Mouse (Mus musculus) lung, embryonic 14.5 days (tissue): Measurements from ENCODE around the gene Lrmda. TPM values are rescaled to one million over a fixed set of nuclear protein-coding genes. Genes with fewer than 3 reads are reported as not detected.

ENCODE experiments used
- ATAC-seq: fragments of 200-750 bp; cut with Nextera tagmentation; 2 replicates; pipeline ENCODE4 v1.8.0; 2017; ENCODE audit warnings: mild to moderate bottlenecking, moderate TSS enrichment, moderate library complexity; ENCODE audit not compliant: insufficient read depth
- DNase-seq: peaks from one replicate; pipeline ENCODE4 v3.0.0-alpha.2; 2015
- H3K27ac ChIP-seq: fragments of 300-500 bp; sonication (generic); 2 replicates; pipeline ENCODE4 v1.5.1; 2014; ENCODE audit warnings: low read depth, mild to moderate bottlenecking, moderate library complexity
- H3K27me3 ChIP-seq: fragments of 300-500 bp; sonication (generic); 2 replicates; pipeline ENCODE4 v1.6.1; 2014; ENCODE audit warnings: low read length, control low read depth; ENCODE audit not compliant: insufficient read depth
- H3K36me3 ChIP-seq: fragments of 300-500 bp; sonication (generic); 2 replicates; pipeline ENCODE4 v1.6.1; 2014; ENCODE audit warnings: control low read depth; ENCODE audit not compliant: insufficient read depth
- H3K4me1 ChIP-seq: fragments of 300-500 bp; sonication (generic); 2 replicates; pipeline ENCODE4 v1.6.1; 2014; ENCODE audit warnings: antibody characterized with exemption, control low read depth; ENCODE audit not compliant: insufficient read depth
- H3K4me2 ChIP-seq: fragments of 300-500 bp; sonication (generic); 2 replicates; pipeline ENCODE4 v1.6.1; 2014; ENCODE audit warnings: mild to moderate bottlenecking
- H3K4me3 ChIP-seq: fragments of 300-500 bp; sonication (generic); 2 replicates; pipeline ENCODE4 v1.5.1; 2014; ENCODE audit warnings: low read depth, low read length
- H3K9ac ChIP-seq: fragments of 300-500 bp; sonication (generic); 2 replicates; pipeline ENCODE4 v1.6.1; 2014
- H3K9me3 ChIP-seq: fragments of 300-500 bp; sonication (generic); 2 replicates; pipeline ENCODE4 v1.6.1; 2016; ENCODE audit warnings: low read depth, low read length, control low read depth
- CTCF ChIP-seq: IDR thresholded peaks from 2 replicates; pipeline ENCODE4 v1.5.1; 2016; ENCODE audit warnings: antibody characterized with exemption, low read depth
- WGBS: fragments of 180-500 bp; shearing (Covaris S2); extraction: QIAGEN DNeasy Blood & Tissue Kit; methylation state at CpG from one replicate; pipeline ENCODE4 v1.1.7; 2014; 5-methylcytosine and 5-hydroxymethylcytosine counted together
- polyA plus RNA-seq: library from polyadenylated mRNA; unstranded; fragments of >200 nt; fragmentation: Nextera tagmentation; extraction: Ambion mirVana; gene quantifications from 2 replicates; pipeline ENCODE4 v1.2.1, GENCODE M21; 2014

The Lrmda gene
- polyA plus RNA-seq, 1 experiment from 2014 or later, result 1.1 TPM

GRCm38 (mm10) chr14:22902116-22902515 is 882.6 kb downstream of the Lrmda start:
- Histone ChIP-seq H3K27me3 (no peaks in the 10 kb centered on the region), H3K4me2 (no peak overlapping the region), H3K36me3 (no peaks in the 10 kb centered on the region), H3K4me3 (no peak overlapping the region), H3K27ac (no peak overlapping the region), H3K9me3 (no peaks in the 10 kb centered on the region), H3K4me1 (peaks cover 15% of the 10 kb centered on the region), H3K9ac (no peak overlapping the region)
- TF ChIP-seq CTCF, result no peak
- 73% methylated on average over 1 of the region's 1 CpGs for WGBS
- ATAC-seq, result no peak
- DNase-seq, result no peak

DNA sequence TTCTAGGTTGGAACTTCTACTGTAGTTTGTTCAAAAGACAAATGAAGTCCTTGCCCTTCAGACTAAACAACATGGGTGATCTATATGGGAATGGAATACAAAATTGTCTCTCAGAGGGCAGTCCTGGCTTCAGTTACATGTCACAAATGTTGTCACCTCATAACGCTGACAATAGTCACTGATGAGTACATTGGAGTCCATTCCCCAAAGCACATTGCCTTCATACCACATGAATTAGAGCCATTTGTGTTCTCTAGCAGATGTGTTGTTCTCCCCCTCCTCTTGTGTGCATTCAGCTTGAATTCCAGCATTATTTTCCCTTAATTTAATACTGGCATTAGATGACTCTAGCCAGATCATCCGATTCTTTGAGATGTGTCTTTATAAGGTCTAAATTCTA is 883.4 kb downstream of the Lrmda start:
- Histone ChIP-seq H3K27ac (no peak overlapping the region), H3K4me3 (no peak overlapping the region), H3K4me1 (peaks cover 15% of the 10 kb centered on the region), H3K9me3 (no peaks in the 10 kb centered on the region), H3K36me3 (no peaks in the 10 kb centered on the region), H3K9ac (no peak overlapping the region), H3K27me3 (no peaks in the 10 kb centered on the region), H3K4me2 (no peak overlapping the region)
- ATAC-seq (no peak), DNase-seq (peak; percentile 51)
- TF ChIP-seq CTCF, result no peak
- 76% methylated on average over 2 of the region's 2 CpGs for WGBS

DNA sequence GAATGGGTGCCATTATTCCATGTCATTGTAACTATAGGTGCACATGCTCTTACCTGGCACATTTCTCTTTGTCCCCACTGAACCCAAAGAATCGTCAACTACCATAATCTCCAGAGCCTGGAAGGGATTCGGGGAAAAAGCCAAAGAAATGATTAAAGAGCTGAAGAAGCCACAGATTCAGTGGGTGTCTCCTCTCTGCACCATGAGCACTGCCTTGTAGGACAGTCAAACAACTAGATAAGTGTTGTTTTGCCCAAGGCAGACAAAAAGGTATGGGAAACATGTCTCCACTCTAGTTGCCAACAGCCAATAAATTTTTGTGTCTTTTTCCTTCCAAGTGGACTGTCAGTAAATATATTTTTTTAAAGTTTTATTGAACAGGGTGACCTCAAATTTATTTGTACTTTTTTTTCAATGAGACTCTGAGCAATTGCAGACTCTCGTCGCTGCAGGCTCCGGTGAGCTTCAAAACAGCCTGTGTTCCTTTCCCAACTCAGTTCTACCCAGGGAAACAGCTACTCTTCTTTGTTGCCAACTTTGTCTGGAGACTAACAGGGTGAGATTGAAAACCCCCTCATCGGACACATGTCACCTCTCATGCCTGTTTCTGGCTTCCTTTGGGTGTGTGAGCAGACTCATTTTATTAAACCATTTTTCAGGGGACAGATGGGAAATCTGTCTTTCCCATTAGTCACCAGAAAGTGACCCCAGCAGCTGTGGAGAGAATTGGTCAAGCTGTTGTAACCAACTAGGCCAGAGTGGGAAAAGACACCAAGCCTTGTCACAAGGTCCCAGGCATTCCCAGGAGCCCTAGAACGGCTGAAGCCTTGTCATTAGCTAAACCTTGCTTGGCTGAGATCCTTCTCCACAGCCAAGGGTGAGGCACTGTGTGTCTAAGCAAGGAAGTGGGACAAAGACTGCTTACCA is 886.5 kb downstream of the Lrmda start:
- whole genome bisulfite sequencing, result 39% methylated on average over 7 of the region's 7 CpGs
- peak; percentile 92 for DNase-seq
- peak; percentile 85 for ATAC-seq
- Histone ChIP-seq H3K4me2 (no peak overlapping the region), H3K27me3 (no peaks in the 10 kb centered on the region), H3K4me1 (peaks cover 15% of the 10 kb centered on the region), H3K27ac (peak overlapping the region; percentile 50), H3K36me3 (no peaks in the 10 kb centered on the region), H3K4me3 (no peak overlapping the region), H3K9ac (no peak overlapping the region), H3K9me3 (no peaks in the 10 kb centered on the region)
- no peak for TF ChIP-seq CTCF

- Histone ChIP-seq H3K4me2 (no peak overlapping the region), H3K4me3 (no peak overlapping the region), H3K9me3 (no peaks in the 10 kb centered on the region), H3K27me3 (no peaks in the 10 kb centered on the region), H3K4me1 (peaks cover 15% of the 10 kb centered on the region), H3K9ac (no peak overlapping the region), H3K27ac (peak overlapping the region; percentile 50), H3K36me3 (no peaks in the 10 kb centered on the region)
- WGBS, result 43% methylated on average over 4 of the region's 4 CpGs
- TF ChIP-seq CTCF, result no peak
- DNase-seq, result peak; percentile 70
- peak; percentile 53; the same call in 1 of the 2 replicates for ATAC-seq
These were observed 887.2 kb downstream of the Lrmda start for GRCm38 (mm10) chr14:22906716-22907115.

DNA sequence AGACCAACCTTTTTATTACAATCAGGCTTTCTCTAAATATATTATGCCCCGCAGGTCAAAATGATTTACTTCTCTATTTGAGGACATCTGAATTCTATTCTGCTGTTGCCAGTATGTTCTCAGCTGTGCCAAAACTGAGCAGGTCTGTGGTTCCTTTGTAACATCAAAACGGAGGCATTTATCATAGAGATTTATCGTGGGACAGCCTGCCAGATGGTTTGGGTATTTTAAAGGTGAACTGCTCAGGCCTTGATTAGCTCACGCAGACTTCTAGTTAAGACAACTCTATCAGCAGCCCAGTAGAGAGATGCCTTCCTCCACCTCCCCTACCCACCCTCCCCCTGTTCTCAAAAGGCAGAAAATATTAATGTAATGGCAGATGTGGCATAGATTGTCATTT is 887.7 kb downstream of the Lrmda start:
- no peak for DNase-seq
- 64% methylated on average over 4 of the region's 4 CpGs for WGBS
- peaks cover 15% of the 10 kb centered on the region for H3K4me1 ChIP-seq
- no peaks in the 10 kb centered on the region for H3K36me3 ChIP-seq
- H3K27me3 ChIP-seq, result no peaks in the 10 kb centered on the region
- H3K4me3 ChIP-seq, result no peak overlapping the region
- no peak overlapping the region for H3K9ac ChIP-seq
- no peak for TF ChIP-seq CTCF
- H3K9me3 ChIP-seq, result no peaks in the 10 kb centered on the region
- no peak overlapping the region for H3K27ac ChIP-seq
- no peak overlapping the region for H3K4me2 ChIP-seq
- no peak for ATAC-seq

DNA sequence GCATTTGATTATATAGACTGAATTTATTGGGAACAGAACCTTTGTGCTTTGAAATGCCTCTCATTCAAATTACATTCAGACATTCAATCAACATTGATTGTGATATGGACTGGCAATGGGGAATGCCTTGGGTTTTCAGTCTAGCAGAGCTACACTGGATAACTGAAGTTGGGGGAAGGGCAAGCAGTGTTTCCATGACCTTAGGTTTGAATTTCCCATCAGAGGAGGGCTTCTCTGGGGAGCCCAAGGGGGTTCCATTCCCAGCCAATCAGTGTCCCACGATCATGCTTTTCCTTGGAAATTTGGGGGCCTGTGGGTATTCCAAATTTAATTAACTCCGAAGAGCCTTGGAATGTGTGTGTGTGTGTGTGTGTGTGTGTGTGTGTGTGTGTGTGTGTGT is 888.5 kb downstream of the Lrmda start:
- DNase-seq, result no peak
- no peak for ATAC-seq
- WGBS, result 77% methylated on average over 2 of the region's 2 CpGs
- TF ChIP-seq CTCF, result no peak
- Histone ChIP-seq H3K9me3 (no peaks in the 10 kb centered on the region), H3K27me3 (no peaks in the 10 kb centered on the region), H3K27ac (no peak overlapping the region), H3K36me3 (no peaks in the 10 kb centered on the region), H3K4me3 (no peak overlapping the region), H3K4me1 (peaks cover 15% of the 10 kb centered on the region), H3K4me2 (no peak overlapping the region), H3K9ac (no peak overlapping the region)

DNA sequence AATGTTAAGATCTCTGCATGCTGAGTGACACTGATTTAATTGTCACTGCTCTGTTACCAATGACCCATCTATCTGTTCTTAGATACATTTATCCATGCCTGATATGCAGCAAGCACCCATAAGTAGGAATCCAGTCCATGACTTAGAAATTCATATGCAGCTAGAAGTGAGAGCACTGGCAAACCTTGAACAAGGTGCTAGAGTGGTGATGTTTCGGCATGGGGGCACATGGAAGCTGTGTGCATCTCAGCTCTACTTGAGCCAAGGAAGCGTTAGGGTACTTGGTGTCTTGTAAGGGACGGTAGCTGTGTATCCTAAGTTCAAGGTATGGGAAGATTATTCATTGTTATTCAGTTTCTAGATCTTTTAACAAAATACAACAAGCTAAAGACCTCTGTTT is 896.0 kb downstream of the Lrmda start:
- Histone ChIP-seq H3K9me3 (no peaks in the 10 kb centered on the region), H3K4me3 (no peak overlapping the region), H3K27me3 (no peaks in the 10 kb centered on the region), H3K4me2 (no peak overlapping the region), H3K36me3 (no peaks in the 10 kb centered on the region), H3K4me1 (peaks cover 4% of the 10 kb centered on the region; the same call in 1 of the 2 replicates), H3K9ac (no peak overlapping the region), H3K27ac (no peak overlapping the region)
- 93% methylated on average over 3 of the region's 3 CpGs for WGBS
- TF ChIP-seq CTCF, result no peak
- DNase-seq (no peak), ATAC-seq (no peak)
